Mouse (Mus musculus) embryonic facial prominence, embryonic 11.5 days (tissue): ENCODE data around the gene 6430550D23Rik. TPM values are rescaled to one million over a fixed set of nuclear protein-coding genes. Genes with fewer than 3 reads are reported as not detected.

Source experiments
- ATAC-seq: fragments of 200-750 bp; cut with Nextera tagmentation; replicated peaks from 2 replicates; pipeline ENCODE4 v1.8.0; 2017; ENCODE audit warnings: low read depth; ENCODE audit not compliant: insufficient number of reproducible peaks, low FRiP score, low TSS enrichment
- DNase-seq: peaks from one replicate; pipeline ENCODE4 v3.0.0-alpha.2; 2015; ENCODE audit warnings: low spot score
- H3K27ac ChIP-seq: fragments of 300-500 bp; sonication (generic); replicated peaks from 2 replicates; pipeline ENCODE4 v1.5.1; 2014; ENCODE audit warnings: mild to moderate bottlenecking, low read depth, low read length, control low read depth
- H3K27me3 ChIP-seq: fragments of 300-500 bp; sonication (generic); 2 replicates; pipeline ENCODE4 v1.6.1; 2014; ENCODE audit warnings: mild to moderate bottlenecking, low read length, moderate library complexity, mixed read lengths; ENCODE audit not compliant: control insufficient read depth, insufficient read depth
- H3K36me3 ChIP-seq: fragments of 300-500 bp; sonication (generic); replicated peaks from 2 replicates; pipeline ENCODE4 v1.6.1; 2014; ENCODE audit warnings: low read depth, mild to moderate bottlenecking, low read length, moderate library complexity, mixed read lengths; ENCODE audit not compliant: control insufficient read depth, insufficient read depth
- H3K4me1 ChIP-seq: fragments of 300-500 bp; sonication (generic); 2 replicates; pipeline ENCODE4 v1.6.1; 2014; ENCODE audit warnings: low read length, mixed read lengths; ENCODE audit not compliant: control insufficient read depth, insufficient read depth
- H3K4me2 ChIP-seq: fragments of 300-500 bp; sonication (generic); 2 replicates; pipeline ENCODE4 v1.6.1; 2014; ENCODE audit warnings: low read depth, mild to moderate bottlenecking, control low read depth, low read length, moderate library complexity
- H3K4me3 ChIP-seq: fragments of 300-500 bp; sonication (generic); 2 replicates; pipeline ENCODE4 v1.5.1; 2014; ENCODE audit warnings: low read depth, low read length, control low read depth
- H3K9ac ChIP-seq: fragments of 300-500 bp; sonication (generic); replicated peaks from 2 replicates; pipeline ENCODE4 v1.6.1; 2014; ENCODE audit warnings: mild to moderate bottlenecking, control low read depth, low read length
- H3K9me3 ChIP-seq: fragments of 300-500 bp; sonication (generic); replicated peaks from 2 replicates; pipeline ENCODE4 v1.6.1; 2016; ENCODE audit warnings: mild to moderate bottlenecking, low read length, inconsistent platforms, mixed read lengths; ENCODE audit not compliant: control insufficient read depth
- WGBS: fragments of 180-500 bp; shearing (Covaris S2); extraction: QIAGEN DNeasy Blood & Tissue Kit; methylation state at CpG from one replicate; pipeline ENCODE4 v1.1.7; 2014; 5-methylcytosine and 5-hydroxymethylcytosine counted together
- polyA plus RNA-seq: library from polyadenylated mRNA; unstranded; fragments of >200 nt; fragmentation: Nextera tagmentation; extraction: Ambion mirVana; gene quantifications from 2 replicates; pipeline ENCODE4 v1.2.1, GENCODE M21; 2014

Gene 6430550D23Rik
- 0.89 and 1.5 TPM in 2 replicates for polyA plus RNA-seq

DNA sequence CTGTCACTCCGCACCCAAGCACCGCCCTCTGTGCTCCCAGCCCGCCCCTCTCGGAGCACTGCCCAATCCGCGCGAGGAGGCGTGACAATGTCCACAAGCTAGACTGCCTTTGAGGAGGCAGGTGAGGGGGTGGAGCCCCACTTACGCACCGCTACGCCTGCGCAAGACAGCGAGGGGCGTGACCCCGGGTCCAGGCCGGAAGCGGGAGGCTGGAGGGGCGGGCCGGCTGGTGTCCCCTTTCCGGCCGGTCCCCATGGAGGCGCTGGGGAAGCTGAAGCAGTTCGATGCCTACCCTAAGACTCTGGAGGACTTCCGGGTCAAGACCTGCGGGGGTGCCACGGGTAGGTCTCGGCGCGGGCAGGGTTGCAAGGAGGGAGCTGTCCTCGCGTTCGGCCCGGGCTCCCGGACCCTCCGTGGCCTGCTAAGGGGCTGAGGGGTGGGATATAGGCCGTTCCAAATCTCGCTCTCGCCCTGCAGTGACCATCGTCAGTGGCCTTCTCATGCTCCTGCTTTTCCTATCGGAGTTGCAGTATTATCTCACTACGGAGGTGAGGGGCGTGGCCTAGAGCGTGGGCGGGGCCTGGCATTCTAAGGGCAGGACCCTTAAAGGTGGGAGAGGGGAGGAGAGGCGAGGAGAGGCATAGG is at the start of gene 6430550D23Rik, which contains the start of gene Ergic3:
TSS of gene 6430550D23Rik (minus strand) at position 90 of the 645 bp plus-strand sequence.
TSS of gene Ergic3 (plus strand) at position 158 of the 645 bp plus-strand sequence.
- peak; percentile 97 for ATAC-seq
- peak; percentile 99 for DNase-seq
- H3K4me3 ChIP-seq: peak within 1 kb of the TSS; percentile 79
- H3K27ac ChIP-seq: 0 out of 2 replicates have a peak within 1 kb of the TSS, but pooled peaks have one; percentile 22
- H3K4me2 ChIP-seq: peak within 1 kb of the TSS; percentile 42
- no peaks in the 10 kb centered on the region for H3K4me1 ChIP-seq
- peaks cover 7% of the 10 kb centered on the region for H3K36me3 ChIP-seq
- WGBS: under 1% methylated on average over 45 of the region's 45 CpGs
- no peaks in the 10 kb centered on the region for H3K27me3 ChIP-seq
- H3K9ac ChIP-seq: peak within 1 kb of the TSS; percentile 76
- H3K9me3 ChIP-seq: no peaks in the 10 kb centered on the region

DNA sequence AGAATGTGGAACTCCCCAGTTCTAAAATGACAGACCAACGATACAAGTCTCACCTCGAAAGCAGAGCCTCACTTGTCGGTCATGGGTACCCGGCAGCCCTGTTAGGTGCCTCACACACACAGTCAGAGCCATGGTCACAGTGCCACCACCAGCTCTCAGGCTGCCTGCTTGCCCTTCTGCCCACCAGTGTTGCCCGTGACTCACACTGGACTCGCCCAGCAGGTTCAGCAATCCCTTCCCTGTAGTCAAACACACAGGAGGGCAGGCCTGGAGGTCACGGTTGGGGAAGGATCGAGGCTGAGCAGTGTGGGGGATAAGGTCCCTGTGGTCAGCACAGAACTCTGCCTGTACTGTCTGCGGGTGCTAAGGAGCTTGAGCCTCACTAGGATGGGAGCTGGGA is 45.0 kb upstream of the 6430550D23Rik start, which contains the start of gene Fer1l4:
TSS of gene Fer1l4 (minus strand) at position 132 of the 400 bp plus-strand sequence.
- Histone ChIP-seq H3K9me3 (no peaks in the 10 kb centered on the region), H3K36me3 (no peaks in the 10 kb centered on the region), H3K4me3 (no peak within 1 kb of the TSS), H3K27me3 (no peaks in the 10 kb centered on the region), H3K9ac (no peak within 1 kb of the TSS), H3K27ac (no peak within 1 kb of the TSS), H3K4me2 (no peak within 1 kb of the TSS), H3K4me1 (no peaks in the 10 kb centered on the region)
- WGBS: 82% methylated on average over 9 of the region's 9 CpGs
- no peak for ATAC-seq
- no peak for DNase-seq

DNA sequence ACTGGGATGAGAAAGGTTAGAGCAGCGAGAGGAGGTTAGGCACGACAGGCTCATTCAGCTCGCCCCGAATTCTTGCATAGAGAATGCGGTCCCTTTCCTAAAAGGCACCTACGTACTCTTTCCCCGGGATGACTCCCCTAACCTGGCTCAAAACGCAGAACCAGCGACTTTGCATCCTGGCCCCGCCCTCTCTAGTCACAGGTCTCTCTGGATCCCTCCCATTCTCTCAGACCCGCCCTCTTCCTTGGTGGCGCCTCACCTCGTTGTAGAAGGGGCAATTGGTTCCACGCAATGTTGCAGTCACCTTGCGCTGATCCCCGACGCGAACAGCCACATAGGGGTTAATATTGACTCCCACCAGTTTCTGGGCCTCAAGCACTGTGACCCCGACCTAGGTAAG is 40.2 kb upstream of the 6430550D23Rik start:
- peaks cover 4% of the 10 kb centered on the region; the same call in 1 of the 2 replicates for H3K27me3 ChIP-seq
- no peaks in the 10 kb centered on the region for H3K9me3 ChIP-seq
- no peak overlapping the region; the same call in 1 of the 2 replicates for H3K9ac ChIP-seq
- H3K27ac ChIP-seq: no peak overlapping the region
- H3K4me1 ChIP-seq: no peaks in the 10 kb centered on the region
- WGBS: 7% methylated on average over 19 of the region's 19 CpGs
- peak; percentile 37 for DNase-seq
- no peaks in the 10 kb centered on the region for H3K36me3 ChIP-seq
- 0 out of 2 replicates have a peak overlapping the region, but pooled peaks have one; percentile 5 for H3K4me3 ChIP-seq
- peak overlapping the region; percentile 19; the same call in 1 of the 2 replicates for H3K4me2 ChIP-seq
- ATAC-seq: no peak

DNA sequence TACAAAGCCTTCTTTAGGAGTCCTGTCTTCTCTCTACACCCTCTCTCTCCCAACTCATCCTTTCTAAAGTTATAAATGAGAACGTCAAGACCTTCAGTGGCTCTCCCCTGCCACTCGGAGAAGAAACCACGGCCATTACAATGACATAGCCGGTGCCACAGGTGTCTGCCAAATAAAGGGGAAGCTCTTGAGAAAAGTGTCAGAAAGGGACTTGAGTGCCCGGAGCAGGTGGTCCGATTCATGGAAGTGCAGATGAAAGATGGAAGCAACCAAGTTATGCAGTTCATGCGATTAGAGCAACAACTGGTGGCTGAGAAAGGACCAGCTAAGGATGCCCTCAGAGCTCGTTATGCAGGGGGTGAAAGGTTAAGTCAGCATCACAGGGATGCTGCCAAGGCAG is 35.1 kb upstream of the 6430550D23Rik start:
- no peak for ATAC-seq
- H3K27me3 ChIP-seq: peaks cover 4% of the 10 kb centered on the region; the same call in 1 of the 2 replicates
- no peak for DNase-seq
- H3K9ac ChIP-seq: no peak overlapping the region
- H3K4me1 ChIP-seq: no peaks in the 10 kb centered on the region
- no peaks in the 10 kb centered on the region for H3K36me3 ChIP-seq
- H3K9me3 ChIP-seq: no peaks in the 10 kb centered on the region
- H3K4me2 ChIP-seq: no peak overlapping the region
- no peak overlapping the region for H3K27ac ChIP-seq
- no peak overlapping the region for H3K4me3 ChIP-seq
- WGBS: 82% methylated on average over 8 of the region's 8 CpGs

DNA sequence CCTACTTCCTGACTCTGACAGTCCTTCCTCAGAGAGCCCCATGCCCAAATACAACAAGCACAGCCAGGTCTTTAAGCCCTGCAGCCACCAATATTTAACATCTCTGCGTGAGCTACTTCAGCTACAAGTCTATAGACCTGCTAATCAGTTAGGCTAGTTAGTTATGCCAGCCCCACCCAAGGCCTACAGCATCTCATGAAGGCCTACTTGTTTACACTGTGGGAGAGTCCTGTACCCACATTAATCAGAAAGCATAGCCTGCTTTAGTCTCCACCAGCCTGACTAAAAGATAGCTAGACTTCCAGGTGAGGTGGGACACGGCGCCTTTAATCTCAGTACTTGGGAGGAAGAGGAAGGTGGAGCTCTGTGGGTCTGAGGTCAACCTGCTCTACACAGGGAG is 31.6 kb upstream of the 6430550D23Rik start:
- no peaks in the 10 kb centered on the region for H3K36me3 ChIP-seq
- 85% methylated on average over 3 of the region's 3 CpGs for WGBS

DNA sequence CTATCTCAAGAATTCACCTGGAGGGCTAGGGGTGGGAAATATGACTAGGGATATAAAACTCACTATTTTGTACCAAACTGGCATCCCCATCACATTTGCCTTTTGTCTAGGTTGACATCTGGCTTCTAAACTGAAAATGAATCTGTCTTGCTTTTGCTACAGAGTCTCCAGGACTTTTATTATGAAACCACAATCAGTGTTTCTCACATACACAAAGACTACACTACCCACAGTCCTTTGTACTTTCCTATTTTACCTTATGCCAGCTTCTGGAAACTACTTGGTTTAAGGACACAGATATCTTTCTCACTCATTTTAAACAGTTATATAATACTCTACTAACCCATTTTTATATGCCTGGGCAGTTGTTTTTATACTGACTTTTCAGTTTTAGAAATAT is 17.7 kb upstream of the 6430550D23Rik start:
- Histone ChIP-seq H3K36me3 (no peaks in the 10 kb centered on the region), H3K9ac (no peak overlapping the region), H3K27me3 (no peaks in the 10 kb centered on the region), H3K4me2 (no peak overlapping the region), H3K4me1 (no peaks in the 10 kb centered on the region), H3K9me3 (no peaks in the 10 kb centered on the region), H3K27ac (no peak overlapping the region), H3K4me3 (no peak overlapping the region)
- ATAC-seq (no peak), DNase-seq (no peak)

More for the DNA sequence above, 31.6 kb upstream of the 6430550D23Rik start:
- H3K9ac ChIP-seq: no peak overlapping the region
- no peak overlapping the region for H3K27ac ChIP-seq
- no peak overlapping the region for H3K4me3 ChIP-seq
- no peak overlapping the region for H3K4me2 ChIP-seq
- H3K4me1 ChIP-seq: no peaks in the 10 kb centered on the region
- H3K9me3 ChIP-seq: no peaks in the 10 kb centered on the region
- H3K27me3 ChIP-seq: no peaks in the 10 kb centered on the region
- DNase-seq (no peak), ATAC-seq (no peak)

DNA sequence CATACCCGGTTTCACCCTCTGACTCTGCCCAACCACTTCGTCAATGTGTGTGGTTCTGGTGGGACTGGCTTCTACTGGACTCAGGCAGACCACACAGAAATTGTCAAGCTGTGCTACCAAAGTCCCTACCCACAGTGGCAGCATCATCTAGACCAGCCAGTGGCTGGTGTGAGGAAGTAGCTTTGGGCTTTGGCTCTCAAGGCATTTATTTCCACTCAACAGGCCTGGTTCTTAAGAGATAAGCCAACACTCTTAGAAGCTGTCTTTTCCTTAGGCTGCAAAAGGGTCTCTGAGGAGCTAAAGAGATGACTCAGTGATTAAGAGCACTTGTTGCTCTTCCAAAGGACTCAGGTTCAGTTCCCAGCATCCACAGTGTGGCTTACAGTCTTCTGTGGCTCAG is 14.0 kb upstream of the 6430550D23Rik start:
- DNase-seq (no peak), ATAC-seq (no peak)
- H3K4me2 ChIP-seq: no peak overlapping the region
- H3K36me3 ChIP-seq: peaks cover 15% of the 10 kb centered on the region
- no peak overlapping the region for H3K9ac ChIP-seq
- no peak overlapping the region for H3K4me3 ChIP-seq
- H3K4me1 ChIP-seq: no peaks in the 10 kb centered on the region
- no peaks in the 10 kb centered on the region for H3K27me3 ChIP-seq
- no peak overlapping the region for H3K27ac ChIP-seq
- 85% methylated on average over 2 of the region's 2 CpGs for WGBS
- no peaks in the 10 kb centered on the region for H3K9me3 ChIP-seq

DNA sequence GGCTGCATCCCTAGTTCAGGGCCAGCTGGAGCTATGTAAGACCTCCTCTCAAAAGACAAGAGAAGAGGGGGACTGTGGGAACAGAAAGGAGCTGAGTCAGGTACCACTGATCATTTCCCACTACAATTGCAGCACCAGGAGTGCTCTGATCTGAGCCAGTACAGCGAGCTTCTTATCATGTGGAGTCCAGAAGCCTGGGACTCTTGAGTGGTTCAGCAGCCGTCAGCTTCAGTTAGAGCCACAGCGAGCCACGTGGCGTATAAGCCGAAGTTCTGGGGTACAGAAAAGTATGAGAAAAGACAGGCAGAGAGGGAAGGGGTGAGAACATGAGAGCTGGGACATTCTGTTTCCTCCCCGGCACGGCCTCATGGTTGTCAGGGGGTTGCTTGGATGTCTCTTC is 13.4 kb upstream of the 6430550D23Rik start:
- DNase-seq: no peak
- H3K4me3 ChIP-seq: no peak overlapping the region
- peaks cover 19% of the 10 kb centered on the region for H3K36me3 ChIP-seq
- no peaks in the 10 kb centered on the region for H3K9me3 ChIP-seq
- H3K9ac ChIP-seq: no peak overlapping the region
- H3K4me2 ChIP-seq: no peak overlapping the region
- no peak for ATAC-seq
- WGBS: 92% methylated on average over 8 of the region's 8 CpGs
- H3K4me1 ChIP-seq: no peaks in the 10 kb centered on the region
- H3K27me3 ChIP-seq: no peaks in the 10 kb centered on the region
- H3K27ac ChIP-seq: no peak overlapping the region
